Mouse (Mus musculus) inflammation-experienced regulatory T-cells, adult 16 weeks (primary cell): ENCODE data around the gene Lamtor1. TPM values are rescaled to one million over a fixed set of nuclear protein-coding genes. Genes with fewer than 3 reads are reported as not detected.

Experiments used
- polyA plus RNA-seq: library from polyadenylated mRNA; unstranded; fragments of 100-300 nt; shearing (Covaris generic); gene quantifications from one replicate; pipeline ENCODE4 v1.2.1, GENCODE M21; 2017

Lamtor1 gene
- polyA plus RNA-seq: 152 TPM

GRCm38 (mm10) chr7:101905561-101906286 is at the start of gene Lamtor1:
Gene Lamtor1 (plus strand): TSS chr7:101905904.

GRCm38 (mm10) chr7:101857094-101857493 is 48.6 kb upstream of the Lamtor1 start, which contains the start of gene Folr2:
Gene Folr2 (minus strand): TSS chr7:101857194.

GRCm38 (mm10) chr7:101863415-101863814 is 42.3 kb upstream of the Lamtor1 start, which contains the start of gene Anapc15:
Gene Anapc15 (plus strand): TSS chr7:101863715.

GRCm38 (mm10) chr7:101870629-101871028 is 35.1 kb upstream of the Lamtor1 start, which contains the start of gene Folr1:
Gene Folr1 (minus strand): TSS chr7:101870788.

GRCm38 (mm10) chr7:101906287-101906681 is 580 bp downstream of the Lamtor1 start, which contains the start of gene Tomt:
Gene Tomt (minus strand): TSS chr7:101906359.

GRCm38 (mm10) chr7:101933751-101934240 is 28.1 kb downstream of the Lamtor1 start, which contains the start of the genes Lrrc51 and Numa1:
Gene Lrrc51 (minus strand): TSS chr7:101933895.
Gene Numa1 (plus strand): TSS chr7:101934111.

Other genes starting within 250 kb of the Lamtor1 start
- 32.8 TPM for gene Clpb, start 242.3 kb upstream of the Lamtor1 start, polyA plus RNA-seq
- gene Phox2a, start 87.6 kb upstream of the Lamtor1 start, polyA plus RNA-seq: not detected
- gene Inppl1, start 67.7 kb upstream of the Lamtor1 start, polyA plus RNA-seq: 10.6 TPM
- not detected for gene Folr2, start 48.7 kb upstream of the Lamtor1 start, polyA plus RNA-seq
- 43.1 TPM for gene Anapc15, start 42.2 kb upstream of the Lamtor1 start, polyA plus RNA-seq
- gene Folr1, start 35.1 kb upstream of the Lamtor1 start, polyA plus RNA-seq: not detected
- 0.83 TPM for gene Tomt, start 455 bp downstream of the Lamtor1 start, polyA plus RNA-seq
- 4.7 TPM for gene Lrrc51, start 28.0 kb downstream of the Lamtor1 start, polyA plus RNA-seq
- 255 TPM for gene Numa1, start 28.2 kb downstream of the Lamtor1 start, polyA plus RNA-seq
- 5.4 TPM for gene Il18bp, start 112.8 kb downstream of the Lamtor1 start, polyA plus RNA-seq
- 27.4 TPM for gene Rnf121, start 159.6 kb downstream of the Lamtor1 start, polyA plus RNA-seq
- gene Xndc1, start 159.6 kb downstream of the Lamtor1 start, polyA plus RNA-seq: 28.8 TPM
- gene Xntrpc, start 159.8 kb downstream of the Lamtor1 start, polyA plus RNA-seq: 1.5 TPM
- gene Trpc2, start 177.2 kb downstream of the Lamtor1 start, polyA plus RNA-seq: 0.15 TPM
- gene Art1, start 195.8 kb downstream of the Lamtor1 start, polyA plus RNA-seq: not detected
- 1.4 TPM for gene Art5, start 203.6 kb downstream of the Lamtor1 start, polyA plus RNA-seq
- gene Chrna10, start 210.9 kb downstream of the Lamtor1 start, polyA plus RNA-seq: not detected